Mouse (Mus musculus) heart, embryonic 16.5 days (tissue): Measurements from ENCODE around the gene Tmprss9. TPM values are rescaled to one million over a fixed set of nuclear protein-coding genes. Genes with fewer than 3 reads are reported as not detected.

Experiments used
- ATAC-seq: fragments of 200-750 bp; cut with Nextera tagmentation; replicated peaks from 2 replicates; pipeline ENCODE4 v1.8.0; 2017; ENCODE audit warnings: moderate number of reproducible peaks; ENCODE audit not compliant: insufficient read depth, low FRiP score; ENCODE audit errors: extremely low read depth
- H3K27ac ChIP-seq: fragments of 300-500 bp; sonication (generic); 2 replicates; pipeline ENCODE4 v1.5.1; 2014; ENCODE audit warnings: mild to moderate bottlenecking, low read length, control low read depth, moderate library complexity
- H3K27me3 ChIP-seq: fragments of 300-500 bp; sonication (generic); 2 replicates; pipeline ENCODE4 v1.6.1; 2014; ENCODE audit warnings: low read length, mixed read lengths; ENCODE audit not compliant: control insufficient read depth, insufficient read depth
- H3K36me3 ChIP-seq: fragments of 300-500 bp; sonication (generic); 2 replicates; pipeline ENCODE4 v1.6.1; 2014; ENCODE audit not compliant: control insufficient read depth, insufficient read depth
- H3K4me1 ChIP-seq: fragments of 300-500 bp; sonication (generic); 2 replicates; pipeline ENCODE4 v1.6.1; 2014; ENCODE audit warnings: low read length, mixed read lengths; ENCODE audit not compliant: control insufficient read depth, insufficient read depth
- H3K4me2 ChIP-seq: fragments of 300-500 bp; sonication (generic); 2 replicates; pipeline ENCODE4 v1.6.1; 2014; ENCODE audit warnings: low read depth, mild to moderate bottlenecking, control low read depth, low read length
- H3K4me3 ChIP-seq: fragments of 300-500 bp; sonication (generic); 2 replicates; pipeline ENCODE4 v1.5.1; 2014; ENCODE audit warnings: mild to moderate bottlenecking, control low read depth, low read length
- H3K9ac ChIP-seq: fragments of 300-500 bp; sonication (generic); 2 replicates; pipeline ENCODE4 v1.6.1; 2014; ENCODE audit warnings: low read length, control low read depth
- H3K9me3 ChIP-seq: fragments of 300-500 bp; sonication (generic); replicated peaks from 2 replicates; pipeline ENCODE4 v1.6.1; 2016; ENCODE audit warnings: low read length; ENCODE audit not compliant: control insufficient read depth
- WGBS: fragments of 180-500 bp; shearing (Covaris S2); extraction: QIAGEN DNeasy Blood & Tissue Kit; methylation state at CpG from one replicate; pipeline ENCODE4 v1.1.7; 2014; 5-methylcytosine and 5-hydroxymethylcytosine counted together
- polyA plus RNA-seq: library from polyadenylated mRNA; unstranded; fragments of >200 nt; fragmentation: Nextera tagmentation; extraction: Ambion mirVana; gene quantifications from 2 replicates; pipeline ENCODE4 v1.2.1, GENCODE M21; 2015

The Tmprss9 gene
- polyA plus RNA-seq, 1 experiment from 2014 or later: not detected

DNA sequence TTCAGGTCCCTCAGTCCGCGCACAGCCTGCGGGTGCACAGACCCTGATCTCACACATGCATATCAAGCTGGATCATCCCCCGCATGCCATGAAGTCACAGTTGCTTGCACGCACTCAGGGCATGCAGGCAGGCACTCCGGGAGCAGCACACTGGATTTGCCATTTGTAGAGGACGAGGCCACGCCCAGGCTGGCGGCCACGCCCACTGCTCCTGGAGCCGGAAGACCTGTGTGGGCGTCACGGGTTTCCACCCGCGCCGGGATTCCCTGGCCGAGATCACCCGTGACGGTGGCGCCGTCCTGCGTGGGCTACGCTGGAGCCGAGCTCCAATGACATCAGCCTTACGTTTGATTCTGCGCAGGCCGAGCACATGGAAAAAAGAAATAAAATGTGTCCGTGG is 68.0 kb downstream of the Tmprss9 start:
- peak overlapping the region; percentile 99 for H3K27ac ChIP-seq
- WGBS: 3% methylated on average over 28 of the region's 28 CpGs
- ATAC-seq: peak; percentile 33; the same call in 1 of the 2 replicates
- peaks cover 73% of the 10 kb centered on the region for H3K4me1 ChIP-seq
- no peaks in the 10 kb centered on the region for H3K27me3 ChIP-seq
- peak overlapping the region; percentile 75 for H3K4me2 ChIP-seq
- peak overlapping the region; percentile 48 for H3K4me3 ChIP-seq
- no peaks in the 10 kb centered on the region for H3K36me3 ChIP-seq
- H3K9ac ChIP-seq: peak overlapping the region; percentile 68
- no peaks in the 10 kb centered on the region for H3K9me3 ChIP-seq

DNA sequence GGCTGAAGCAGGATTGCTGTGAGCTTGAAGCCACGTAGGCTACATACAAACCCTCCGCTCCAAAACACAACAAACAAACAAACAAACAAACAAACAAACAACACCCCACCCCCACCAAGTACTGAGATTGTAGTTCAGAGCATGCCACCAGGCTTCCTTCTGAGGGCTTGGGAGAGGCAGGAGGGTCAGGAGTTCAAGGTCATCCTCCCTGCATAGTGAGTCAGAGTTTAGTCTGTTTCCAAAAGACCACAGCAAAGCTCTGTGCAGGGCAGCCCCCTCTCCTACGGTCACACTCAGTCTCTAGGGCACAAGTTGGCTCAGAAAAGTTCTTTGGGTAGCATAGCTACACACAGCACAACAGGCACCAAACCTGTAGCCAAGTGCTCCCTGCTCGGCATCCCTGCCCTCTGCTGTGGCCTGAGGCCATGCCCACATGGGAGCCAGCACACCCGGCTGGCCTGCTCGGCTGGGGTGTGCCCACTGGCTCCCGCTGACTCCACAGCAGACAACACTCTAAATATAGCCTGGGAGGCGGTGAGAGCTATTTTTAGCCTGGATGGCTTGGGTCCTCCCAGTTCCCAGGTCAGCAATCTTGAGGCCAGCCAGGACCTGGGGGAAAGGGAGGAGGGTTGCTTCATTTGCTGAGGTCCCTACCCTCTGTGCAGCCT is 68.8 kb downstream of the Tmprss9 start:
- ATAC-seq: peak; percentile 75
- peak overlapping the region; percentile 75 for H3K4me2 ChIP-seq
- H3K4me3 ChIP-seq: peak overlapping the region; percentile 48
- no peaks in the 10 kb centered on the region for H3K9me3 ChIP-seq
- WGBS: 16% methylated on average over 8 of the region's 8 CpGs
- H3K9ac ChIP-seq: peak overlapping the region; percentile 68
- H3K4me1 ChIP-seq: peaks cover 72% of the 10 kb centered on the region
- H3K36me3 ChIP-seq: no peaks in the 10 kb centered on the region
- peak overlapping the region; percentile 99 for H3K27ac ChIP-seq
- no peaks in the 10 kb centered on the region for H3K27me3 ChIP-seq

DNA sequence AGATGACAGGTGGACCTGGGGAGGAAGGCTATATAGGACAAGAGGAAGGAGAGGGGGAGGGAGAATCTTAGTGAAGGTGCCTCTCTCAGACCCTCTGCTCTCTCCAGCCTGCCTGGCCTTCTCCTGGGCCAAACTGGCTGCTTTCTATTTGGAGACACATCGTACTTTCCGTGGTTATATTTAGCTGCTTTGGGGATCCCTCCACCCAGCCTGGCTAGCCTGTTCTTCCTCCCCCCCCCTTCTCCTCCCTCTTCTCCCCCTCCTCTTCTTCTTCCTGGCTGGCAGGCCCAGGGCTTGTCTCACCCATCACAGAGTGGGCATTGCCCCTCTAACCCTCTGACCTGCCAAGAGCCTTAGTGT is 69.3 kb downstream of the Tmprss9 start:
- H3K9ac ChIP-seq: peak overlapping the region; percentile 68
- peaks cover 67% of the 10 kb centered on the region for H3K4me1 ChIP-seq
- no peaks in the 10 kb centered on the region for H3K27me3 ChIP-seq
- peak overlapping the region; percentile 99 for H3K27ac ChIP-seq
- peak; percentile 57 for ATAC-seq
- peak overlapping the region; percentile 75 for H3K4me2 ChIP-seq
- no peaks in the 10 kb centered on the region for H3K9me3 ChIP-seq
- 8% methylated on average over 2 of the region's 2 CpGs for WGBS
- H3K4me3 ChIP-seq: peak overlapping the region; percentile 28
- no peaks in the 10 kb centered on the region for H3K36me3 ChIP-seq

DNA sequence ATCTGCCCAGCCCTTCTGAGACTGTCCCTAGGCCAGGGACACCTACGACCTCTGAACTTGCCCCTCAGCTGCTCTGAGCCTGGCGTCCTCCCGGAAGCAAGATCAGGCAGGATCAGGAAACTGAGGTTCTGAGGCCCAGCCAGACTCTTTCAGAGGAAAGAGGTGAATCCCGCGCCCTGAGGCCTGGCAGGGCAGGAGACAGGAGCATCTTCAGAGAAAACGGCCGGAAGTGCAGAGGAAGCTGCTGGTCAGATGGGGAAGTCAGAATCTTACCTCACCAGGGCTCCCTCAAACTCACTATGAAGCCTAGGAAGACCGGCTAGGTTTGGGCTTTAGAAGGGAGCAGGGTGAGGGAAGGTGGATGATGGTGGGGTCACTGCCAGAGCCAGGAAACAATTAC is 71.3 kb downstream of the Tmprss9 start:
- Histone ChIP-seq H3K4me1 (peaks cover 65% of the 10 kb centered on the region), H3K4me2 (no peak overlapping the region), H3K9me3 (no peaks in the 10 kb centered on the region), H3K4me3 (no peak overlapping the region), H3K27me3 (no peaks in the 10 kb centered on the region), H3K27ac (no peak overlapping the region), H3K9ac (0 out of 2 replicates have a peak overlapping the region, but pooled peaks have one; percentile 25), H3K36me3 (no peaks in the 10 kb centered on the region)
- WGBS: 50% methylated on average over 8 of the region's 8 CpGs
- no peak for ATAC-seq

DNA sequence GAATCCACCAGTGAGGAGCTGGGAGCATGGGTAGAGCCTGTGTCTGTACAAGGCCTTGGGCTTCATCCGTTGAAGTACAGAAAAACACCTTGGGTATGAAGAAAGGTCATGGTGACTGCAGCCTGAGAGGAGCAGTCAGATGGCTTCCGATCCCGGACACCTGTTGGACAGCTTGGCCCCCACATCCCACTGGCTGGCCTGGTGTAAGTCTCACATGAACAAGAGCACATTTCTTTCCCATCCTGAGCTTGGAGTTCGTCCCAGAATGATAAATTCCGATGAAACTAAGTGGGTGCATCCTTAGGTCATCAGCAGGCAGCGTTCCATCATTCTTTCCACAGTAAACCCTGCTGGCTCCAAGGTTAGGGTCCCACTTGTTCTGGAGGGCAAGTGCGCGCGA is 72.1 kb downstream of the Tmprss9 start:
- Histone ChIP-seq H3K36me3 (no peaks in the 10 kb centered on the region), H3K4me3 (no peak overlapping the region), H3K9ac (no peak overlapping the region), H3K4me2 (no peak overlapping the region), H3K27me3 (no peaks in the 10 kb centered on the region), H3K27ac (peak overlapping the region; percentile 25; the same call in 1 of the 2 replicates), H3K9me3 (no peaks in the 10 kb centered on the region), H3K4me1 (peaks cover 64% of the 10 kb centered on the region)
- 47% methylated on average over 9 of the region's 9 CpGs for WGBS
- ATAC-seq: no peak

DNA sequence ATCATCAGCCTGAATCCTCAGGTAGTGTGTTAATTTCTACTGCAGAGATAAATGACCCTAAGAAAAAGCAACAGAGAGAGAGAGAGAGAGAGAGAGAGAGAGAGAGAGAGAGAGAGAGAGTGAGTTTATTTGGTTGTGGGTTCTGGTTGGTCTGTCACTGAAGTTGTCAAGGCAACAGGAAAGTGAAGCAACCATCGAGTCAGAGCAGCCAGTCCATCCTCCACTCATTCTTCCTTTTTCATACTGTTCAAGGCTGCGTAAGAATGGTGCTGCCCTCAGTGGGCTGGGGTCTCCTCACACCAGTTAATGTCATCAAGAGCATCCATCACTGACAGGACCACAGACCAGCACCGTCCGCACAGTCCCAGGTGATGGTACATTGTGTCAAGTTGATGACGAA is 72.6 kb downstream of the Tmprss9 start:
- Histone ChIP-seq H3K4me2 (no peak overlapping the region), H3K36me3 (no peaks in the 10 kb centered on the region), H3K9ac (no peak overlapping the region), H3K4me1 (peaks cover 62% of the 10 kb centered on the region), H3K27ac (no peak overlapping the region), H3K4me3 (no peak overlapping the region), H3K27me3 (no peaks in the 10 kb centered on the region), H3K9me3 (no peaks in the 10 kb centered on the region)
- 89% methylated on average over 5 of the region's 5 CpGs for WGBS
- ATAC-seq: no peak

DNA sequence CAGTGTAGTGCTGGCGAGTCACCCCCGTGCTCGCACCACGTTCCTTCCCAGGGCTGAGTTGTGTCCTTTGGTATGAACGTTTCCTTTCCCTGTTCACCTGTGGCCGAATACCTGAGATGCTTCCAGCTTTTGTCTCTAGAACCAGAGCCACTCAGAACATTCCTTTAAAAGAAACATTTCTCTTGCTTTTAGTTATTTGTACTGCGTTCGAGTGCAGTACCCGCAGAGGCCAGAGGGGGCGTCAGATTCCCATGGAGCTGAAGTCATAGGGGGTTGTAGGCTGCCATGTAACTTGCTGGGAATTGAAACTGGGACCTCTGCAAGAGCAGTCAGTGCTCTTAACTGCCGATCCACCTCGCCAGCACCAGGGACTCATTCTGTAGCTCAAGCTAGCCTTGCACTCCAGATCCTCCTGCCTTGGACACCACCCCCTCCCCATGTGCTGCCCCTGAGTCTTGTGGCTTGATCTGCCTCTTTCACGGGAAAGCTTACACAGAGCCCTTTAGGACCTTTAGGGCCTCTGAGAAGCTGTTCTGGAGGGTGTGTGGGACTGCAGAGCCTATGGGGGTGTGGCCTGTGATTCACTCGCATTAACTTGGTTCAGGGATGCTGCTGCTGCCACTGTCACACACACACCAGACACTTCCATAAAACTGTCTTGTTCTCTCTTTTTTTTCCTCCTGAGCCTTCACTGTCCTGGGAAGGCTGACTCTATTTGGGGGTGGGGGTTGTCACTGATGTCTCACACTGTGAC is 75.2 kb downstream of the Tmprss9 start:
- H3K9ac ChIP-seq: no peak overlapping the region
- H3K27ac ChIP-seq: peak overlapping the region; percentile 62
- H3K27me3 ChIP-seq: no peaks in the 10 kb centered on the region
- H3K4me2 ChIP-seq: no peak overlapping the region
- no peak for ATAC-seq
- H3K4me3 ChIP-seq: no peak overlapping the region
- H3K4me1 ChIP-seq: peaks cover 39% of the 10 kb centered on the region
- no peaks in the 10 kb centered on the region for H3K9me3 ChIP-seq
- WGBS: 65% methylated on average over 14 of the region's 14 CpGs
- no peaks in the 10 kb centered on the region for H3K36me3 ChIP-seq

DNA sequence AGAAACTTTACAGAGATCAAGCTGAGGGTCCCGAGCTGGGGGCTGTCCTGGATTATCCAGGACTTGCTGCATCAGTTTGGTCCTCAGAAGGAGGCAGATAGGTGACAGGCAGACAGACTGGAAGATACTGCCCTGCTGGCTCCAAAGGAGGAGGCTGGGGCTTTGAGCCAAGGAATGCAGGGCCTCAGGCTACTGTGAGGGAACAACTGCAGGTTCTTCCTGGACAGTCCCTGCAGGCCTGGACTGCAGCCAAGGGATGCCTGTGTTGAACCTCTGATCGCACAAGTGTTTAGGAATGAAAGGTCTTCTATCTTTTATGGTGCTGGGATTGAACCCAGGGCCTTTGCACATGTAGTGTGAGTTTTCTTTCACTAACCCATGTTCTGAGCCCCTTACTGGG is 76.2 kb downstream of the Tmprss9 start:
- Histone ChIP-seq H3K9me3 (no peaks in the 10 kb centered on the region), H3K4me1 (peaks cover 36% of the 10 kb centered on the region), H3K9ac (peak overlapping the region; percentile 25; the same call in 1 of the 2 replicates), H3K4me2 (0 out of 2 replicates have a peak overlapping the region, but pooled peaks have one; percentile 9), H3K4me3 (no peak overlapping the region), H3K27ac (peak overlapping the region; percentile 62), H3K27me3 (no peaks in the 10 kb centered on the region), H3K36me3 (no peaks in the 10 kb centered on the region)
- 11% methylated on average over 2 of the region's 2 CpGs for WGBS
- peak; percentile 52; the same call in 1 of the 2 replicates for ATAC-seq

DNA sequence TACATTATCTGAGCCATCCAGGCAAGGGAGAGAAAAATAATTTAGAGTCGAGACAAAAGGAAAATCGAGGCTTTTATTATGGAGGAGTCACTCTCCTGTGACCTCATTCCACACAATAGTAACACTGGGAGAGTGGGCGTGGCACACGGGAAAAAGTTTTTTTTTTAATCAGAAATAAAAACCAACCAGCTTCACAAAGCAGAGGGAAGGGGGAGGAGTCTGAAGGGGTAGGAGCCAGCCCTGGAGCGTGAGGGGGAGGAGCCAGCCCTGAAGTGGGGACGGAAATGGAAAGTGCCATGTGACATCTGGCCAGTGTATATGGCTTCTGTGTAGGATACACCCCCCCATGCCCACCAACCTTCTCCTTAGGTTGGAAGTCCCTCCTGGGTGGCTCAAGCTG is 76.9 kb downstream of the Tmprss9 start:
- 25% methylated on average over 6 of the region's 6 CpGs for WGBS
- peak; percentile 61 for ATAC-seq
- Histone ChIP-seq H3K36me3 (no peaks in the 10 kb centered on the region), H3K9ac (no peak overlapping the region), H3K4me2 (no peak overlapping the region), H3K9me3 (no peaks in the 10 kb centered on the region), H3K27ac (peak overlapping the region; percentile 62), H3K4me3 (no peak overlapping the region), H3K4me1 (peaks cover 28% of the 10 kb centered on the region), H3K27me3 (no peaks in the 10 kb centered on the region)
